Mouse (Mus musculus): ENCODE data around the gene Srebf2.

Gene Srebf2

DNA sequence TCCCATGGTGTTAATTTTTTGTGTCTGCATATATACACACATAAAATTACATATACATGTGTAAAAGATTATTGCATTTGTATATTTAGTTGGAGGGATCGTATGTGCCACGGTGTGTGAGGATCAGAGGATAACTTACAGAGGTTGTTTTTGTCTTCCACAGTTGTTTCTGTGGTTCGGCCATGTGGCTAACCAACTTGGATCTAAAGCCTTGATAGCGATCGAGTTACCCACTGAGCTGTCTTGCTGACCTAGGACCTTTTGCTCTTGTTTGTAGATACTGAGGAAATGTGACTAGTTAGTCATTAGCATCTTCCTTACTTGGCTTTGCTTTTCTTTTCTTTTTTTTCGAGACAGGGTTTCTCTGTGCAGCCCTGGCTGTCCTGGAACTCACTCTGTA, 9.3 kb downstream of the Srebf2 start:
- no peak for DNase-seq (ENCODE audit: low read depth, low spot score)

DNA sequence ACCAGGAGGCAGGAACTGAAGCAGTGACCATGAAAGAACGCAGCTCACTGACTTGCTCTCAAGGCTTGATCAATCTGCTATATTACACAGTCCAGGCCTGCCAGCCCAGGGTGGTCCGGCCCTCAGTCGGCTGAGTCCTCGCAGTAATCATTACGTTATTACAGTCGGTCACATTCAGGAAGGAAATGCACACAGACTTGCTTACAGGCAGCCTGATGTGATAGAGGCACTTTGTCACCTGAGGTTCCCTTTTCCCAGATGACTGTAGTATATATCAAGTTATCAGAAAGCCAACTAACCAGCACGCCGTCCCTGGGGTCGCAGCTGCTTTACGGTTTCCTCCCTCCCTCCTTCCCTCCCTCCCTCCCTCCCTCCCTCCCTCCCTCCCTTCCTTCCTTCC, 9.9 kb downstream of the Srebf2 start:
- no peak for DNase-seq (ENCODE audit: low read depth, low spot score)

DNA sequence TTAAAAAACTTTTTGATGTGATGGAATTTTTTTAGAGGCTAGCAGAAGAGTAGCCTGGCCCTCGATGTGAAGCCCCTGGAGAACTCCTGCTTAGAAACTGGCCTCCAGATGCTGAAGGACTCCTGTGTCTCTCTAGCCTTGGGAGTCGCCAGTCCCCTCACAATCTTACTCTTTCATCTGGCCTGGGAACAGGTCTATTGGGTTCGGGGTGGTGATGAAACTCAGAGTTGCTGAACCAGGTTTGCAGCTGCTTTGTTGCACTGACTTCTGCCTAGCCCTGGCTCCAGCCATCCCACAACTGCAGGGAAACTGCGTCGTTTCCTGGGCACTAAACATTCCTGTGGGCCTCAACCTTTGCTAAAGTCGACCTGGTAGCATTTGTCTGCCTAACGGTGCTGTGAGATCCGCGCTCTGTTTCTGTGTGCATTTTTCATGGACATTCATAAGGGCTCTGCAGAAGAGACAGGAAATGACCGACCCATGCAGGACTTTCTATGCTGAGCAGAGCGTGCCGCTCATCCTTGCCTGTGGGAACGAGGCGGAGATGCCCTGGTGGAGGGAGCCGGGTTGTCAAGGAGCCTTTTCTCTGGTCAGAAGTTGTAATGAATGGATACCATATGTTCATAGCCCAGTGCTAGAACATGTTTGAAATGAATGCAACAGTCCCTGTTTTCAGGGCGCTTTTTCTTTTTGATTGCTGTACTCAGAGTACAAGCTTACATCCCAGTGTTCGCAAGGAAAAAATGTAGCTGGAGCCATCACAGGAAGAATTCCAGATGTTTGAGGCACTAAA, 11.5 kb downstream of the Srebf2 start:
- DNase-seq (ENCODE audit: low read depth, low spot score), result no peak

DNA sequence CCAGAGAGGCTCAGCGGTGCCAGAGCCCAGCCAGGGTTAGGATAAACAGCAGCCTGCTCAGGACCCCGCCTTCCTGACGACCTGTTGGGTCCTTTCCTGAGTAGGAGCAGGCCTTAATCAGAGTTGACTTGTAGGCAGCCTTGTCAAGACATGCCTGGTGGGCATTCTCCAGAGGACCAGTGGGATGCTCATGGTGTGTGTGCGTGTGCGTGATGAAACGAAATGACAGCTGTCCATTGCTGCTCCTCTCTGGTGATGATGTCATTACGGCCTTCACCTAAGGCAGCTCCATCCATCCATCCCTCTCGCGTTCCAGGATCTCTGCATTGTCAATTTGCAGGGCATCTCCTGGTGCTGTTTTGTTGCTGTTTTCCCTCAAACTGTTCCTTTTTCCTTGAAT, 12.5 kb downstream of the Srebf2 start:
- no peak for DNase-seq (ENCODE audit: low read depth, low spot score)

DNA sequence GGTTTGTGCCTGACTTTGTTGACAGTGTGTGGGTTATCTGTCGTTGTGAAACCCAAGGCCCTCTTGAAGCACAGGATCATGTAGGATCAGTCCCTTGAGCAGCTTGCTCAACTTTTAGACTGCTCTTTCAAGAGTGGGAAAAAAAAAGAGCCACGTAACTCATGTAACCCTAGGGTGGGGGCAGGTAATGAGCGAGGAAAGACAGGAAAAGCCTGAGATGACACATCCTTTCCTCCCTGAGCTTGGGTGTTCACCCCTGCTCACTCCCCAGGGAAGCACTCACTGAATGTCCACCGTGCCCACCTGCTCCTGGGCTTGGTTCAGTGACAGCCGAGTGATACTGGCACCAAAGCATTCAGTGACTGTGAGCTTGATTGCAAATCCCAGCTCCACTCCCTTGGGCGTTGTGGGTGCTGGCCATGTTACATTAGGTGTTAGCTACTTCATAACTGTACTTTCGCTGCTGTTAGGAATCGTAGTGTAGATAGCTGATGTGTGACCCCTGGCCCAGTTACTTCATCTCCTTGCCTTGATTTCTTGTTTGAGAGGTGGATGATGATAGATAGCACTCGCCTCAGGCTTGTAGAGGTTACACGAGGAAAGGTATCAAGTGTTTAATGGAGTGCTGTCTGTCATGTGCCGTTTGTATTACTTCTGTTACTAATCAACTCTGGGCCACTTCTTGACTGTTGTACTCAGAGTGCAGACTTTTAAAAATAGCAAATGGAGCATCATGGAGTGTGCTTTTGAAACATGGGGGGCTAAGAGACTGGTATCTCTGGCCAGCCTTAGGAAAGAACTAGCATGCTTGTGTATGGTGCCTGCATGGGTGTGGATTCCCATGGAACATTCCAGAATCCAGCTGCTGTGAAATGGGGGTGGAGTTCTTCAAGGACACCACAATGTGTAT, 14.0 kb downstream of the Srebf2 start:
- no peak for DNase-seq (ENCODE audit: low read depth, low spot score)

DNA sequence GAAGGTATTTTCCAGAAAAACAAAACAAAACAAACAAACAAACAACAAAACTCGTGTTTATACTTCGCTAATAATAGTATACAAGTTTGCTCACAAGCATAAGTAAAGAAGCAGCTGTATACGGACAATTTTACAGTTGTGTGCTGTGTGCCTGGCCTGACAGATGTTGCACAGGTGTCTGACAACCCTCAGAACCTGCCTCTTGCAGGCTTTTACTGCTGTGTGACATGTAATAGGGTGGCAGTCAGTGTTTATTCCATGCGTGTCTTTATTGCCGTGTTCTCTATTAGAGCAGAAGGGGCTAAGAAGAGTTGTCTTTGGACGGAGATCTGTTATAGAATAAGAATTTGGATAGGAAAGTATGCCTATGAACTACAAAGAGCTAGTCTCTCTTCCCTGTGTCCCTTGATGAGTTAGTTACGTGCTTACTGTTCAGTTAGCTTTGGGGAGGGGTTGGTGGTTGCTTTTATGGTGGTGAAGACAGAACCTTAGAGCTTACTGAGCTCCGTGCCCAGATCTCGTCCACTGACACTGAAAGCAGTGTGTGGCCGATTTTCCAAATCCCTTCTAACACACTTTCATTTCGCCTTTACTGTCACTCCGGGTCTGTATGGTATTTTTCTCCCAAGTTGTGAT, 15.1 kb downstream of the Srebf2 start:
- DNase-seq (ENCODE audit: low read depth, low spot score), result no peak

DNA sequence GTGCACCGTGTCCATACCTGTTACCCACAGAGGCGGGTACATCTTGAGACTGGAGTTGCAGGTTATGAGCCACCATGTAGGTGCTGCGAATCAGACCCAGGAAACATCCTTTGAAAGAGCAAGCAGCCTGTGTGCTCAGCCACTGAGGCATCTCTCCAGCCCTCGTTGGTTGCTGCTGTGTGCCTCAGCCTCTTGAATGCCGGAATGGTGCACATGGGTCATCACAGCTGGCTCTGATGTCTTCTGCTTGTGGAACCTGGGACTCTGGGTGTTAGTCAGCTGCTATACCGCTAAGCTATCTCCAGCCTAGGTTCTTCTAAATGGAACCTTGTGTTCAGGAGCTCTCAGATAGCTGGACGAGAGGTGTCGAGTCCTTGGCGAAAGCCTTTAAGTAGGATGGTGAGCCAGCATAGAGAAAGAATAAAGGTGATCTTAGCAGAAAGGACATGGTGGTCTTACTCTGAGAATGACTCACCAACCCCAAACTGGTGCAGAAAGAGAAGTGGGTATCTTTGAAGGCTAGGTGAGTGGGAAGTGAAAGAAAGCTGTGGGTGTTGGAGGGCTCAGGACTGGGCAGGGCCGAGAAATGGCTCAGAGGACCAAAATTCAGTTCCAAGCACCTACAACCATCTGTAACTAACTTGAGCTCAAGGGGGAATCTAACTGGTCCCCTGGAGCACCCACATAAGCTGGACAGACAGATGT, 16.5 kb downstream of the Srebf2 start:
- no peak for DNase-seq (ENCODE audit: low read depth, low spot score)

DNA sequence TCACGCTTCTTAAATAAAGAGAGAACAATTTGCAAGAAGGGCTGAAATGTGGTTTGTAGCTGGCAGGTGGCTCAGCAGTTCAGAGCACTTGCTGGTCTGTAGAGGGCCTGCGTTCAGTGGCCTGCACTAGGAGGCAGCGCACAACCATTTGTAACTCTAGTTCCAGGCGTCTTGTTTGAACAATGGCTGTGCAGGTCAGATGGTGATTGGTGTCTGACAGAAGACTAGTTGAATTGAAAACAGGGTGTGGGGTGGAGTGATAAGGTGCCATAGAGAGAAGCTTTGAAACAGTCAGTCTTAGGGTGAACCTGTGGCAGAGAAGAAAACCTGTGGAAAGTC, 17.0 kb downstream of the Srebf2 start:
- DNase-seq (ENCODE audit: low read depth, low spot score), result no peak

DNA sequence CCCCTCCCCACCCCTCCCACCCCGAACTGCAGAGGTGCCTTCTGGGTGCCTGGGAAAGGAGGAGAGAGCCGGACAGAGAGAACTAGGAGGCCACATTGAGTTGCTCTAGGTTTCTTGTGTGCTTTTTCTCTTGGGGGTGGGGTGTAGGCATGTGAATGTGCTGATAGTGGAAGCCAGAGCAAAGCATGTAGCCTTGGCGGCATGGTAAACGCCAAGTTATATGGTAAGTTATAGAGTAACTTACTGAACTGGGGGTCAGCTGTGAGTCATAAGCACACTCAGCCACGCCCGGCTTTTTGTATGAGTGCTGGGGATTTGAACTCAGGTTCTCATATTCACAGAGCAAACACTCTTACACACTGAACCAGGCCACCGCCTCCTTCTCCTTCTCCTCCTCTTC, 17.5 kb downstream of the Srebf2 start:
- DNase-seq (ENCODE audit: low read depth, low spot score), result no peak

DNA sequence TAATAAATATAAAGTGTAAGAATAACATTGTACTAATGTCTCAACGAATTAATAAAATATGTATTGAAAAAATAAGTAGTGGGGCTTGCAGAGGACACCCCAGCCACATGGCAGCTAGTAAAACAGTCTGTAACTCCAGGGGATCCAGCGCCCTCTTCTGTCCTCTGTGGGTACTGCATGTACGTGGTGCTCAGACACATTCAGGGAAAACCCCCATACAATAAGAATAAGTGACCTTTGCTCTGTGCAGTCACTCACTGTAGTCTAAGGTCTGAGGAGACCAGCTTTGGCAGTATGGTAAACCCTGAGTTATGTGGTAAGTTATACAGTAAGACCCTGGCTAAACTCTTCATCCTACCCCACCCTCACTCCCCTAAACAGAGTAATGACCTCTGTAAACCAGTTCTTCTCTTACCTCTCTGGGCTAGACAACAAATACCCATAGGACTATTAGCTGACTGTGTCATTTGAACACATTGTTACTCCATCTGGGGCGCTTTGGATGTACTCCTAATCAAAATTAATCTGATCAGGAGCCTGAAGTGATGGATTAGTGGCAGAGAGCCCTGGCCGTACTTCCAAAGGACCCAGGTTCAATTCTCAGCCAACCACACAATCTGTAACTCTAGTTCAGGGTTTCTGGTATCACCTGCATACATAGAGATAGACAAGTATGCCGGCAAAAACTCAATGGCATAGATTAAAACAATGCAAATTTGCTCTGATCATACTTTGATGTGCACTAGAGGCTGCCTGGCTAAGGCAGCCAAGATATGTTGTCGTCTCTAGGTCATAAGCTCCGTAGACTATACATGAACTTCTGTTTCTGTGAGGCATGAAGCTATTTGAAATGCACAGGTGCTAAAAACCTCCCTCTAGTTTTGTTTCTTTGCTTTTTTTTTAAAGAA, 18.6 kb downstream of the Srebf2 start:
- peak; percentile 70 for DNase-seq (ENCODE audit: low read depth, low spot score)

DNA sequence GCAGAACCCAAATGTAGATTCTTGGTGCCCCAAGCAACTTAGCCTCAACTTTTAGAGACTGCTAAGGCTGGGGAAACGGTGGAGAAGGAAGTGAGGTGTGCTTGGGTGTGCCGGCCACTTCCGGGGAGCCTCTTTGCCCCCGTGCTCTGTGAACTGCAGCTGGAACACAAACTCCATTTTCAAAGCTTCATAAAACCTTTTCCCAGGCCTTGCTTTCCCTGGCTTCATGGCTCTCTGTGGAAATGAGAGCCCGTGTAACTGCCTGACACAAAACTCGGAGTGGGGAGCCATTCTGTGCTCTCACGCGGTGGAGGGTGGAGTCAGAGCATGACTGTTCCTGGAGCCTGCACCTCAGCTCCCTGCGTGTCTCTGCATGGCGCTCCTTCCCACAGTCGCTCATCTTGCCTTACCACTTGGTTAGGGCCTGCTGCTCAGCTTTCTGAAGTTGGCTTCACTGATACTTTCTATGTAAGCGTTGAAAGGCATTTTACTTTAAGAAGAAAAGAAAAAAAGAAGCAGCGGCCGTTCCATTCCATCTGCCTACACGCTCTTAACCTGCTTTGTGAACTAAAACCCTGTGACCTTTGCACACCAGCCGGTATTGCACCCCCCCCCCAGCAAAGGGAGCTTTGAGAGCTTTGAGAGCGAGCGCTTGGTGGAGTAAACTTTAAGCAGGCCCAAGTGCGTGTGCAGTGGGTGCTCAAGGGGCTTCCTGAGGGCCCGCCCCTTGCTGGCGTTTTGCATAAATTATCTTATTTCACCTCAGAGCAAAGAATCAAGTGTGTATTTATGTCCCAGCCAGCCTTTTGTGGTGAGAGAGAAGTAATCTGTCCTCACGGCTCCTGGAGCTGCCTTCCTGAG, 19.5 kb downstream of the Srebf2 start:
- no peak for DNase-seq (ENCODE audit: low read depth, low spot score)

DNA sequence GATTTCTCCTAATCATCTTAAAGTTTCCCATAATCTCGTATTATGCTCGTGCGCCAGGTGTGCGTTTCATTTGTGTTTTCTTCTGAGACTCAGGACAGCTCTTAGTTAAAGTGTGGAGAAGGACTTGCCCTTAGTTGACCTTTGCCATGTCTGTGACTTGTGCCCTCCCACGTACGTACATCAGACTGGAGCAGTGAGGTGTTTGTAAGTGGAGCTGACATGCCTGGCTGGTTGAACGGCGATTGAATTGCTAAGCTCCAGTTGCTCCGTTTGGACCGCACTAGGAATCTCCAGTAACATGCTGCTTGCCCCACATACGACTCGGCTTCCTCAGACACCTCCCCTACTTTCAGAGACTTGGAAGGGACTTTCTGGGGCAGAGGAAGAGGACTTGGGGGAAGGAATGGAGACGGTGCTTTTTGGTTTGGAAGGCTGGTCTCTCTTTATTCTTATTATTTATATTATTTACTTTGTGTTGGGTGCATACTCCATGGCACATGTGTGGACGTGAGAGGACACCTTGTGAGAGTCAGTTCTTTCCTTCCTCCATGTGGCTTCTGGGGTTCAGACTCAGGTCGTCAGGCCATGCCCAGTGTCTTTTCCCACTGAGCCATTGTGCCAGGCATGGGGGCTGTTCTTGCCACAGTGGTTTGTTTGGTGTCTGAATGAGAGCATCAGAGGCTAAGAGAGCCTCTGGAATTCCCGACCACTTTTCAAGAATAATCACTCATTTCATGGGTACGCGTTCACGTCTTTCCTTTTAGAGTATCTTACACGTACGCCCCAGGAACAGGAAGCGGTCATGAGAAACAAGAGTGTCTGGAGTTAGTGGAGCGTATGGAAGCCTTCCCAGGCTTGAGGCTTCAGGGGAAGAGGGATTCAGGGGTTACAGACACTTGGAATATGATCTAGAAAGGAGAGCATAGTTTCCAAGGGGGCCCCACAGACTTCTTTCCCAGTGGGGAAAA, 20.5 kb downstream of the Srebf2 start:
- no peak for DNase-seq (ENCODE audit: low read depth, low spot score)

DNA sequence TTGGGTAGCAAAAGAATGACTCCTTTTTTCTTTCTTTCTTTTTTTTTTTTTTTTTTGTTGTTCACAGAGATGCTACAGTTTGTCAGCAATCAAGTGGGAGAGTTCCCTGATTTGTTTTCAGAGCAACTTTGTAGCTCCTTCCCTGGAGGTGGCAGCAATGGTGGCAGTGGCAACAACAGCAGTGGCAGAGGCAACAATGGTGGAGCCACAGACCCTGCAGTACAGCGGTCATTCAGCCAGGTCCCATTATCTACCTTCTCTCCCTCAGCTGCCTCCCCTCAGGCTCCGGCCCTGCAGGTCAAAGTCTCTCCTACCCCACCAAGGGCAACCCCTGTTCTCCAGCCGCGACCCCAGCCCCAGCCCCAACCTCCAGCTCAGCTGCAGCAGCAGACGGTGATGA, 22.7 kb downstream of the Srebf2 start:
- no peak for DNase-seq (ENCODE audit: low read depth, low spot score)

DNA sequence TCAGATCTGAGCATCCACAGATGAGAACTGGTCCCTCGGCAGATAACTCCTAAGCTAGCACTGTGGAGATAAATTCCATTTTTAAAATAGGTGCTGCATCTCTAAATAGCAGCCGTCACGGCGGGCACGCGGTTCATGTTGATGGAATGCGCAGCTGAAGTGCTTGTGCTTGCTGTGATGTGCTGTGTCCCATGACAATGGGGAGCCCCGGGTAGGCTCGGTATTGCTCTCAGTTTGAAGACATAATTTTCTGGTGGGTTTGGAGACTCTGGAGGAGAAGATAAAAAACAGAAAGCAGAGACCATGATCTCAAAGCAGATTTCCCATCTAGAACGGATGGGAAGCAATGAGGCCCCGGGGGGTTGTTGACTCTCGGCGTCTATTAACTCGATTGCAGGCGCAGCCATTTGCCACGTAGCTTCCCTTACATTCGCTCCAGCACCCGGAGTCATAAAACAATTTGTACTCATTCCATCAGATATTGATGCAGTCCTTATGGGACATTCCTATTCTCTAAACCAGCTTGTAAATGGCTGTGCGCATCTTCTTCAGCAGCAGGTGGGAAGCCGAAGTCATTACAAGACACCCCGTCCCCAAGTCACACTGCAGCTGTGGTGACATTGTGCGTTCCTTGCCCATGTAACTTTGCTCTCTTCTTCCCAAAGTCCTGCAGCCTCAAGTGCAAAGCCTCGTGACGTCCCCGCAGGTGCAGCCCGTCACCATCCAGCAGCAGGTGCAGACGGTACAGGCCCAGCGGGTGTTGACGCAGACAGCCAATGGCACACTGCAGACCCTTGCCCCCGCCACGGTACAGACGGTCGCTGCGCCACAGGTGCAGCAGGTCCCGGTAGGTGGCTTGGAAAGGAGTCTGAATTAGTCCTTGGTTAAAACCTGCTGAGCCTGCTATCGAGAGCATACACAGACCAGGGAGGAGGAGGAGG, 23.7 kb downstream of the Srebf2 start:
- DNase-seq (ENCODE audit: low read depth, low spot score), result no peak

DNA sequence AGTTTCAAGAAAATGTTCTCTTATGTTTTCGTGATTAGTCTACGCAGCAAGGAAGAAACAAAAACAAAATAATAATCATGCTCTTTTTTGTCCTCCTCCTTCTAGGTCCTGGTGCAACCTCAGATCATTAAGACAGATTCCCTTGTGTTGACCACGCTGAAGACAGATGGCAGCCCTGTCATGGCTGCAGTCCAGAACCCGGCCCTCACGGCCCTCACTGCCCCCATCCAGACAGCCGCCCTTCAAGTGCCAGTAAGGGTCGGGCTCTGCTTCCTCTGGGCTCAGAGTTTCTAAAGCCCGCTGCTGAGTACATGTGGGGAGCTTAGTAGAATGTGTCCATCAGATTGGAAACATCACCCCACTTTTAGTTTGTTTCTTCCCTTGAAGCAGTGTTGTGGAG, 25.7 kb downstream of the Srebf2 start:
- no peak for DNase-seq (ENCODE audit: low read depth, low spot score)

DNA sequence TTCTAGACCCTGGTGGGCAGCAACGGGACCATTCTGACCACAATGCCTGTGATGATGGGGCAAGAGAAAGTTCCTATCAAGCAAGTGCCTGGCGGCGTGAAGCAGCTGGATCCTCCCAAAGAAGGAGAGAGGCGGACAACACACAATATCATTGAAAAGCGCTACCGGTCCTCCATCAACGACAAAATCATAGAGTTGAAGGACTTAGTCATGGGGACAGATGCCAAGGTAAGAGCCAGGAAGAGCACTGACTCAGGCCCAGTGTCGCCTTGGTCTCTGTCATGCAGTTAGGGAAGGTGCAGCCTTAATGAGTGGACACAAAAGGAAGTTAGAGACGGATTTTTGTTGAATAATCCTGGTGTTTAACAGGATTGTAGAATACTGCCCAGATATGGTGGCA, 28.1 kb downstream of the Srebf2 start:
- DNase-seq (ENCODE audit: low read depth, low spot score), result no peak

DNA sequence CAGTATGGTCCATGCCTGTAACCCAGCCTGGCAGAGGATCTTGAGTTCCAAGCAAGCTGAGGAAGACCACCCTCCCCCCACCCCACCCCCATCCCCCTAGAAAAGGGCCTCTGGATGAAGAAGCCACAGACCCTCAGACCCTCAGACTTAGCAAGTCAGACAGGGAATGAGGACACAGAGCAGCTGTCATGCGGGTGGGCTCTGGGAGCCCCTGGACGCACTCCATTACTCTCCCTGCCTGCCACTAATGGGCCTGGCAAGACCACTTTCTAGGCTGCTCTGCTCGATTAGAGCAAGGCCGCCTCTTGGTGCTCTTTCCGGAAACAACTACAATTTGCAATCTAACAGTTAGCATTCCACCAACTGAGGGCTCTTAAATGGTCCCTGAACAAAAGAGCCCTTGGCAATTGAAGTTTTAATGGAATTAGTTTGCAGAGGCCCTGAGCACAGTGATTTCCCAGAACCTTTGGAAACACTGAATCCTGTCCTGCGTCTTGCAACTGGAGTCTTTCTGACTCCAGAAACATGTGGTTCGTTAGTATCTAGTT, 30.8 kb downstream of the Srebf2 start:
- DNase-seq (ENCODE audit: low read depth, low spot score), result no peak
